Mouse (Mus musculus) heart, embryonic 14.5 days (tissue): ENCODE data around the gene Isg20l2. TPM values are rescaled to one million over a fixed set of nuclear protein-coding genes. Genes with fewer than 3 reads are reported as not detected.

Source experiments
- ATAC-seq: fragments of 200-750 bp; cut with Nextera tagmentation; 2 replicates; pipeline ENCODE4 v1.8.0; 2017; ENCODE audit warnings: low read depth, moderate TSS enrichment; ENCODE audit not compliant: insufficient number of reproducible peaks, insufficient read depth, low FRiP score
- H3K27ac ChIP-seq, 2 experiments: fragments of 200-500 bp in 1 of 2; fragments of 300-500 bp in 1 of 2; sonication (generic) in 1 of 2; replicated peaks in 1 of 2; 2 replicates each; pipeline ENCODE4 v1.5.1; 2012 to 2014; ENCODE audit warnings: low read depth in 2 of 2, low read length in 2 of 2, control low read depth in 1 of 2, mild to moderate bottlenecking in 1 of 2, mixed read lengths in 1 of 2; ENCODE audit not compliant: control insufficient read depth in 1 of 2, insufficient read depth in 1 of 2
- H3K27me3 ChIP-seq: fragments of 300-500 bp; sonication (generic); 2 replicates; pipeline ENCODE4 v1.6.1; 2014; ENCODE audit warnings: mild to moderate bottlenecking, low read length, control low read depth; ENCODE audit not compliant: control insufficient read depth, insufficient read depth
- H3K36me3 ChIP-seq: fragments of 300-500 bp; sonication (generic); 2 replicates; pipeline ENCODE4 v1.6.1; 2014; ENCODE audit warnings: mild to moderate bottlenecking, control low read depth, low read length, mixed read lengths; ENCODE audit not compliant: control insufficient read depth, insufficient read depth
- H3K4me1 ChIP-seq, 2 experiments: fragments of 200-500 bp in 1 of 2; fragments of 300-500 bp in 1 of 2; sonication (generic) in 1 of 2; 2 replicates each; pipeline ENCODE4 v1.6.1; 2012 to 2014; ENCODE audit warnings: low read length in 2 of 2, control low read depth in 1 of 2, mixed read lengths in 1 of 2; ENCODE audit not compliant: control insufficient read depth in 2 of 2, insufficient read depth in 2 of 2
- H3K4me2 ChIP-seq: fragments of 300-500 bp; sonication (generic); 2 replicates; pipeline ENCODE4 v1.6.1; 2014; ENCODE audit warnings: mild to moderate bottlenecking, low read length
- H3K4me3 ChIP-seq, 2 experiments: fragments of 200-500 bp in 1 of 2; fragments of 300-500 bp in 1 of 2; sonication (generic) in 1 of 2; 2 replicates each; pipeline ENCODE4 v1.5.1; 2012 to 2014; ENCODE audit warnings: low read length in 2 of 2, mild to moderate bottlenecking in 2 of 2, control low read depth in 1 of 2, low read depth in 1 of 2, moderate library complexity in 1 of 2; ENCODE audit not compliant: control insufficient read depth in 1 of 2, insufficient read depth in 1 of 2
- H3K9ac ChIP-seq: fragments of 300-500 bp; sonication (generic); 2 replicates; pipeline ENCODE4 v1.6.1; 2014; ENCODE audit warnings: mild to moderate bottlenecking, low read length
- H3K9me3 ChIP-seq: fragments of 300-500 bp; sonication (generic); 2 replicates; pipeline ENCODE4 v1.6.1; 2016; ENCODE audit warnings: low read length, control low read depth; ENCODE audit not compliant: control insufficient read depth
- WGBS: fragments of 180-500 bp; shearing (Covaris S2); extraction: QIAGEN DNeasy Blood & Tissue Kit; methylation state at CpG from one replicate; pipeline ENCODE4 v1.1.7; 2014; 5-methylcytosine and 5-hydroxymethylcytosine counted together
- polyA plus RNA-seq: library from polyadenylated mRNA; unstranded; fragments of >200 nt; fragmentation: Nextera tagmentation; extraction: Ambion mirVana; gene quantifications from 2 replicates; pipeline ENCODE4 v1.2.1, GENCODE M21; 2014

Isg20l2 gene
- polyA plus RNA-seq, 1 experiment from 2014 or later: 18.5 TPM

DNA sequence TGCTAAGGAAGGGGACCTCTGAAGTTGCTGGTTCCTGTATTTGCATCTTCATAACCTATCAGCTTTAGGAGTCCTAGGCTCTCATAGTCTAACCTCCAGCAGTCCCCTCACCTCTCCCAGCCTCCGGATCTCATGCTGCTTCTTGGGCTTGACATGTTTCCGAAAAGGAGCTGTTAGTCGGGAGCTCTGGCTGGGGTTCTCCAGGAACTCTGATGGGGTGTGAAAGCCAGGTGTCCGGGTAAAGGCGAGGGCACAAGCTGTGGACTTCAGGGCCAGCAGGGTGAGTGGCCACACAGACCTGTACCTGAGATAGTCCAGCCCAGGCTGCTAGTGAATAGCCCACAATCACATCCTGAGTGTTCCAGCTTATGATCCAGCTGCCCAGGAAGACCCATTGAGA is 2.7 kb upstream of the Isg20l2 start:
- 89% methylated on average over 5 of the region's 5 CpGs for WGBS
- peaks cover 64% of the 10 kb centered on the region for H3K36me3 ChIP-seq

DNA sequence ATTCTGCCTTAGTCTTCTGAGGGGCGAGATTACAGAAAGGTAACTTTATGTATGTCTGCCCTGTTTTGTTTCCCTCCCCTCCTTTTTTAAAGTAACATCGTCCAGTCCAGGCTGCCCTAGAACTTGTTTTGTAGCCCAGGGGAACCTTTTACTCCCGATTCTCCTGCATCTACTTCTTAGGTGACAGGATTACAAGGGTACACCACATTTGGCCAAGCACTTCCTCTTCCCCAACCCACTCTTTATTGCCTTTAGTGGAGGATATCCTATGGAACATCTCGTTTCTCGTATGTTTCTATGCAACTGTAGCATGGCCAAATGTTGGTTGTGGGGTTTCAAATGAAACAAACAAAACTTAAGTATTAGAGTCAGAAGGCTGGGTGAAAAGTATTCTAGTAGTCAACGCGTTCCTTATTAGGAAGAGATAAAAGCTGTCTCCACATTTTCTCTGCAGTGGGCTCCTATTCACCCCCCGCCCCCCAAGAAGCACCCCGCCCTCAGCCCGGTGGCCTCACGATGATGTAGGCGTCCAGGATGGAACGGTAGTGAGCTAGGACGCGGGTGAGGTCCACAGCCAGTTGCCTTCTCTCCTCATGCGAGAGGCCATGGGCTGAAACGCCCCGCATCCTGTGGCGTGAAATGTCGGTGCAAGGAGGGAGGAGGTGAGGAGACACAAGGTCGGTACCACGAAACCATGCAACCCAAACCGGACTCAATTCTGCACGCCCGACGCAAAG is 605 bp upstream of the Isg20l2 start:
- Histone ChIP-seq H3K4me1 (peaks cover 3 to 13% of the 10 kb centered on the region in 2 experiments; a peak in 3 of 4 replicates), H3K27ac (peak overlapping the region; percentile 72 to 85), H3K9ac (peak overlapping the region; percentile 96), H3K4me2 (peak overlapping the region; percentile 78), H3K27me3 (no peaks in the 10 kb centered on the region), H3K36me3 (peaks cover 63% of the 10 kb centered on the region), H3K9me3 (no peaks in the 10 kb centered on the region), H3K4me3 (peak overlapping the region; percentile 82 to 97)
- ATAC-seq: 0 out of 2 replicates have a peak, but pooled peaks have one; percentile 14
- 6% methylated on average over 26 of the region's 26 CpGs for WGBS

More for the DNA sequence above, 2.7 kb upstream of the Isg20l2 start:
- Histone ChIP-seq H3K9me3 (no peaks in the 10 kb centered on the region), H3K9ac (no peak overlapping the region), H3K27me3 (no peaks in the 10 kb centered on the region), H3K4me2 (no peak overlapping the region), H3K4me1 (peaks cover 3 to 13% of the 10 kb centered on the region in 2 experiments; a peak in 3 of 4 replicates), H3K27ac (no peak overlapping the region), H3K4me3 (no peak overlapping the region)
- no peak for ATAC-seq

DNA sequence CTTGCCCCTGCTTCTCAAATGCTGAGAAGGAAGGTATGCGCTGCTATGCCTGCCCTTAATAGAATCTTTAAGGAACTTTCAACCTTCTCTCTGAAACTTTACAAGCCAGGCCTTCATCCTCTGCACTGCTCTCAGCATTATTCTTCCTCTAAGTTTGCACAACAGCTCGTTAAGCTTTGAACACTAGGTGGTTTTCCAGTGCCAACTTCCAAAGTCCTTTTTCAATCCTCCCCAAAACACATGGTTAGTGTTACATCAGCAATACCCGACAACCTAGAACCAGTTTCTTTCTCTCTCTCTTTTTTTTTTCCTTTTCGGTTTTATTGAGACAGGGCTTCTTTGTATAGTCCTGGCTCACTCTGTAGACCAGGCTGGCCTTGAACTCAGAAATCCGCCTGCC is 3.9 kb downstream of the Isg20l2 start:
- H3K36me3 ChIP-seq: peaks cover 72% of the 10 kb centered on the region
- H3K4me2 ChIP-seq: no peak overlapping the region
- ATAC-seq: no peak
- 85% methylated on average over 5 of the region's 5 CpGs for WGBS
- no peak overlapping the region for H3K27ac ChIP-seq
- no peaks in the 10 kb centered on the region for H3K9me3 ChIP-seq
- no peaks in the 10 kb centered on the region for H3K27me3 ChIP-seq
- H3K9ac ChIP-seq: no peak overlapping the region
- no peak overlapping the region for H3K4me3 ChIP-seq
- peaks cover 3 to 14% of the 10 kb centered on the region in 2 experiments; a peak in 3 of 4 replicates for H3K4me1 ChIP-seq

DNA sequence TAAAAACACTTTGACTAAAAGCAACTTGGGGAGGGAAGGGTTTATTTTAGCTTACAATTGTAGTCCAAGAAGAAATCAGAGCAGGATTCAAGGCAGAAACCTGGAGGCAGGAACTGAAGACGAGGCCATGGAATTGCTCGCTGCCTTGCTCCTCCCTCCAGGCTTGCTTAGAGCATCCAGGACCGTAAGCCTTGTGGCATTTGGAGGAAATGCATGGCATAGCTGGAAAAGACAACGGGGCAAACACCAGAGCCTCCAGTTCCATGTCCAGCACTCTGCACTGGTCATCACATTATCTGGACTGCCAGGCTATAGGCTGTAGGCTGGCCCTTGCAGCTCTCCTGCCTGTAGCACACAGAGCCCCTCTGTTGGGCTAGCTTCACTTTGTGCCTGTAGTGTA is 4.4 kb downstream of the Isg20l2 start:
- Histone ChIP-seq H3K27ac (no peak overlapping the region), H3K9me3 (no peaks in the 10 kb centered on the region), H3K4me2 (no peak overlapping the region), H3K9ac (no peak overlapping the region), H3K4me1 (peaks cover 0 to 9% of the 10 kb centered on the region in 2 experiments; a peak in 2 of 4 replicates), H3K4me3 (no peak overlapping the region), H3K27me3 (no peaks in the 10 kb centered on the region), H3K36me3 (peaks cover 76% of the 10 kb centered on the region)
- no peak for ATAC-seq
- WGBS: 53% methylated on average over 4 of the region's 4 CpGs

DNA sequence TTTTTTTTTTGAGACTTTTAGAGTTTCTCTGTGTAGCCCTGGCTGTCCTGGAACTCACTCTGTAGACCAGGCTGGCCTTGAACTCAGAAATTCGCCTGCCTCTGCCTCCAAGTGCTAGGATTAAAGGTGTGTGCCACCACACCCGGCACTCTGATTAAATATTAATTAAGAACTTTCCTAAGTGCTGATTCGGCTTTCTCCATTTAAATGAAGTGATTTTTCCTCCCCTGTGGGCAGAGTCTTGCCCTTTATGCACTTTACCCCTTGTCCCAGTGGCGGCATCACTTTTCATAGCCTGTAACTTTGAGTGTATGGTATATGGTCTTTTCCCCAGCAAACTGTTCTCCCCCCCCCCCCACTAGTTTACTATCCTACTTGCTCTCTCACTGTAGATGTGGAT is 5.1 kb downstream of the Isg20l2 start:
- Histone ChIP-seq H3K4me1 (peaks cover 0 to 9% of the 10 kb centered on the region in 2 experiments; a peak in 2 of 4 replicates), H3K4me3 (no peak overlapping the region), H3K36me3 (peaks cover 84% of the 10 kb centered on the region), H3K27me3 (no peaks in the 10 kb centered on the region), H3K9me3 (no peaks in the 10 kb centered on the region), H3K4me2 (no peak overlapping the region), H3K27ac (no peak overlapping the region), H3K9ac (no peak overlapping the region)
- WGBS: 87% methylated on average over 4 of the region's 4 CpGs
- ATAC-seq: no peak

DNA sequence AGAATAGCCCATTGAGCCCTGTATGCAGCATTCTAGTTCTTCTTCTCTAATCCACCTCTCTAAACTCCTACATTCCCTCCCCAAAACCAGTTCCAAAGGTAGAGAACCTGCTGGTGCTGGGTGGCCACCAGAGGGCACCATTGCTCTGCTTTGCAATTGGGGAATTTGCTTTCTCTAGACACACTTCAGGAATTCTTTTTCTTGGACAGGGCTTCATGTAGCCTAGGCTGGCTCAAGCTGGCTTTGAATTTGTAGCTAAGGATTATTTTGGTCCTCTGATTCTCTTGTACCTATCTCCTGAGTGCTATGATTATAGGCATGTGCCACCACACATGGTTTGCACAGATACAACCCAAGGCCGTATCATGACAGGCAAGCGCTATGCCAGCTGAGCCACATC is 5.7 kb downstream of the Isg20l2 start:
- Histone ChIP-seq H3K27ac (no peak overlapping the region), H3K4me2 (no peak overlapping the region), H3K9ac (peak overlapping the region; percentile 8; the same call in 1 of the 2 replicates), H3K36me3 (peaks cover 89% of the 10 kb centered on the region), H3K4me3 (no peak overlapping the region), H3K27me3 (no peaks in the 10 kb centered on the region), H3K9me3 (no peaks in the 10 kb centered on the region), H3K4me1 (peaks cover 0 to 9% of the 10 kb centered on the region in 2 experiments; a peak in 2 of 4 replicates)
- 95% methylated on average over 2 of the region's 2 CpGs for WGBS
- no peak for ATAC-seq

DNA sequence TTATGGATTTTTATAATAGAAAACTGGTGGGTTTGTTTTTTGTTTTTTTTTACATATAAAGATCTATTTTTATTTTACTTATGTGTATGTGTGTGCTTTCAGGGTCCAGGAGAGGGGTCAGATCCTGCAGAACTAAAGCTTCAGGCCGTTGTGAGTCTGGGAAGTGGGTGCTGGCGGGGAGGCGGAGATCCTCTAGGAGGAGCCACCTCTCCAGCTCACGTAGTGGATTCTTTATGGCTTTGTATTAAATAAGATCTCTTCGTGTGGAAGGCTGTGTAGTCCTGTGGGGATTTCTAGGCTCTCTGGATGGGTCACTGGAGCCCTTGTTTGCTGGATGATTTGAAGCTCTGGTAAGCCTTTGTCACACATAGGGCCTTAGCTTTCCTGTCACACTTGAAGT is 10.5 kb downstream of the Isg20l2 start:
- Histone ChIP-seq H3K27ac (no peak overlapping the region), H3K4me2 (no peak overlapping the region), H3K4me1 (peaks cover 0 to 3% of the 10 kb centered on the region in 2 experiments; a peak in 2 of 4 replicates), H3K36me3 (peaks cover 76% of the 10 kb centered on the region), H3K9me3 (no peaks in the 10 kb centered on the region), H3K27me3 (no peaks in the 10 kb centered on the region), H3K9ac (no peak overlapping the region), H3K4me3 (no peak overlapping the region)
- WGBS: 77% methylated on average over 5 of the region's 5 CpGs
- no peak for ATAC-seq
